Mouse (Mus musculus) right cerebral cortex, postnatal 14 days (tissue): ENCODE data around the gene Nrp1.
A peak's percentile ranks its signal among the peaks of the same experiment; 100 is the strongest.

Source experiments
- DNase-seq: peaks from one replicate; pipeline ENCODE4 v3.0.0; 2022

Gene Nrp1

DNA sequence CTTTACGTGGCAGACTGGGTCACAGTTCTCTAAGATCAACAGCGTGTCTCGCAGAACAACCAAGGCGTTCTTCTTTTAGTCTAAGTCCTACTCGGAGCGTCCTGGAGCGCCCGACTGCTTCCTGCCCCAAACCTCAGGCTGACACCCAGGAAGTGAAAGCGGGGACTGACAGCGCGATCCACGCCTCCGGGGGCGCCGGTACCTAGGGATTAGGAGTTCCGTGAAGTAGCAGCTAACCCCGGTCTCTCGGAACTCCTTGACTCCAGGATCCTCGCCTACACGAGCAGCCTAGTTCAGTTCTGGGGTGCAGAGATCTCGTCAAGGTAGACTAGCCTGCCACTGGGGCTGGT, at the start of gene Nrp1:
Nrp1 (plus strand) TSS at position 199 of the 350 bp plus-strand sequence.
- peak; percentile 35 for DNase-seq

DNA sequence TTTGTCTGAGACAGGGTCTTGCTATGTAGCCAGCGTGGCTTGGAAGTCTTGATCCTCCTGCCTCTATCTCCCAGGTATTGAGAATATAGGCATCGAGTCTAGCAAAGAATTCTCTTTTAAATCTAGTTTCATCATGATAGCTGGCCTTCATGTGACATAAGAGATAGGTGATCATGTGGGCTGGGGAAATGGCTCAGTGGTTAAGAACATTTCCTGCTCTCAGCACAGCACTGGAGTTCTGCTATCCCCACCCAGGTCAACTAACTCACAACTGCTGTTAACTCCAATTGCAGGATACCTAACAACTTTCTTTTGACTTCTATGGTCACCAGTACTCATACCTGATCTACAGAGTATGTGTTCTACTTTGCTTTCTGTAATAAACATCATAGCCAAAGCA, 37.6 kb upstream of the Nrp1 start:
- DNase-seq, result no peak

DNA sequence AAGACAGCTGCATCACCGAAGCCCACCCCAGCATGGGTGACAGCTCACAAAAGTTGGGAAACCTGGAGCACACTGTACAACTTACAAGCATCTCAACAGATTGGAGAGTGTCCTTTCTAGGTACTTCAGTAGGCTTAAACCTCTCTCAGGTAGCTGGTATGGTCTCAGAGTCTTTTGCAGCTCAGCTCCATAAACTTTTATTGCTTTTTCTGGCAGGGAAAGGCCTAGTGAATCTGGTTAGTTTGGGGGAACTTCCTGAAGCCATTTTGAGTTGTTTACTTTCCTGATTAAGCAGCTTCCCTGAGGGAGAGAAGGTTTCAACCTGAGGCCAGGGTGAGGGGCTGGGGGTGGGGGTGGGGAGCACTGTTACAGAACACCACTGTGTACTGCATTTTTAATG, 31.1 kb upstream of the Nrp1 start:
- DNase-seq, result no peak

DNA sequence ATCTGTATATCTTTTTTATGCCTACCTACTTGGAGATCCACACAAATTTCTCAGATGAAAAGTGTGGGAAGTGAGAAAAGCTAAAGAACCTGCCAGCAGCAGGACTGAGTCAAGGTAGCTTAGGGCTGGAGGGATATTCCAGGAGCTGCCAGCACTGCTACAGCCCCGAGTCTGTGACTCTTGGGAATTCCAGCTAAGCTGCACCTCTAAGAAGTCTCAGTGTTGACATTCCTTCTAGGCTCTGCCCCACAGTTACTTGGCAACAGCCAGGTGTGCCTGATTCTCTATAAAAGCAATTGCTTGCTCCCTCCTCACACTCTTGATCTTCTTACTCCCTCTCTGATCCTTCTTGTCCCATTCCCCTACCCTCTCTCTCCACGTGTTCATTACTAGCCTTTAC, 30.5 kb upstream of the Nrp1 start:
- DNase-seq, result no peak

DNA sequence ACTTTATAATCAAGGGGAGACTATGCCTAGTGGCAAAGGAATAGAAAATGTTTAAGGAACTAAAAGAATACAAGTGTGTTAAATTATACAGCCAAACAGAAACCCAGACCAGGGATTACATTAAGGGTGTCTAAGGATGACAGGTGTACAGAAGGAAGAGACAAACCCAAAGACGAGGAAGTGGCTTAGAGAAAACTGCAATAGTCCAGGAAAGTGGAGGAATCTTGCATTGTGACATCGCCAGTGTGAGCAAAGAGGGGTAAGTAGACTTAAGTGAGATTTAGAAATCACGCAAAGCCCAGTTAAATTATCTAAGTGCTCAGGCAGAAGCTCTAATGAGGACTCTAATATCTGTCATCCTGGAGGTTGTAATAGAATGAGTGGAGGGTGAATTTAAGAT, 28.9 kb upstream of the Nrp1 start:
- DNase-seq, result no peak

DNA sequence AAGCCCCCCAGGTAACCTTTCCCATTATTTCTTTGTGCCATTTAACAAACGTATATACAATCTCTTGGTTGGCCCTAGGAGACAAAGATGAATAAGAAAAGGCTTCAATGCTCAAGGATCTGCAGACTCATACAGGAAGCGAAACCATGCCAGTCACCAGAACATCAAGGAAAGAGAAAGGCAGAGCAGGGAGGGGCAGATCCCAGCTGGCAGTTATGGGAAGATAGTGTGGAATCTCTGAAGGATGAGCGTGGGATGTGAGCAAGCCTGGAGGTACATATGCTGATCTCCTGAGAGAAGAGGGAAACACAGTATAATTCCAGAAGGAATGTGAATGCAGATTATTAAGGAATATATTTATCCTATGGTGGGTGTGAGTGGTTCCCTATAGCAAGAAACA, 22.4 kb upstream of the Nrp1 start:
- DNase-seq, result no peak

DNA sequence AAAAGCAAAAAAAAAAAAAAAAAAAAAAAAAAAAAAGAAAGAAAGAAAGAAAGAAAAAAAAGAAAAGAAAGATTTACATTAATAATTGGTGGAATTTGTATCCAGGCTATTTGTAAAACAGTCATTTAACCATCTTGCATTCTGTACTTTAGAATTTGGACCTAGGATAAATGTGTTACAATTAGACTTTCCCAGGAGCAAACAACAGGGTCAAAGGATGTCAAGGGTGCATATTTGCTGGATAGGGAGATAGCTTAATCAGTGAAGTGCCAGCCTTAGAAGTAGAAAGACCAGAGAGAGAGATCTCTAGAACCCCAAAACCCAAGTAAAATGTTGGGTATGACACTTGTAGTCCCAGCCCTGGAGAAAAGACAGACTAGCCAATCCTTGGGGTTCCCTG, 19.5 kb upstream of the Nrp1 start:
- no peak for DNase-seq

DNA sequence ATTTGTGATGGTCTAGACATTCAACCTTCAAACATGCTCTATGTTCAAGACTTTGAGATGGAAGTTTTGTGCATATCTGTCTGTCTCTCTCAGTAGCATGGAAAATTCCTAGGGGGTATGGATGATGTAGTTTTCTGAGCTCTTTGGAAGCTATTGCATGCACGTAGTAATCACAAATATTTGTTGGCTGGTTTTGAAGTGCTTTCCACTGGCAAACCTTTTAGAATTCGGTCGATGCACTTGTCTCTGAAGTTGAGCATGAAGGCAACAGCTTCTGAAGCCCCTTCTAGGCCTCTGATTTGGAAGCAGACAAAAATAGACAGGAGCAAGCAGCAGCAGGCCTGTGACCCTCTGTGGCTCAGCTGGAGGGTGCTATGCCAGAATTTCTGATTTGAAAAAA, 18.9 kb upstream of the Nrp1 start:
- DNase-seq, result no peak

DNA sequence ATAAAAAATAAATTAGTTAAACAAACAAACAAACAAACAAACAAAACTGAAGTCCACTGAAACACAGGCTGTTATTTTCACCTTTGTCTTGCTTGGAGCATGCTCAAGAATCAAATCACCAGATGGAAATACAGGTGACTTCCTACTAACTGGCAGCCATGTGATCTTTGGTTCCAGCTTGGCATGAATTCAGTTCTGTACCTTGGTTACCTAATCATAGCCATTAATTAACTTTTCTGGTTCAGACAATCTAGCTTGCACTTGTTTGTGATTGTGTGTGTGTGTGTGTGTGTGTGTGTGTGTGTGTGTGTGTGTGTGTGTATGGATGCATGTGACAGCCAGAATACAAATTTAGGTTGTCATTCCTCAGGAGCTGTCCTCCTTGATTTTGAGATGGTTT, 8.0 kb upstream of the Nrp1 start:
- no peak for DNase-seq

DNA sequence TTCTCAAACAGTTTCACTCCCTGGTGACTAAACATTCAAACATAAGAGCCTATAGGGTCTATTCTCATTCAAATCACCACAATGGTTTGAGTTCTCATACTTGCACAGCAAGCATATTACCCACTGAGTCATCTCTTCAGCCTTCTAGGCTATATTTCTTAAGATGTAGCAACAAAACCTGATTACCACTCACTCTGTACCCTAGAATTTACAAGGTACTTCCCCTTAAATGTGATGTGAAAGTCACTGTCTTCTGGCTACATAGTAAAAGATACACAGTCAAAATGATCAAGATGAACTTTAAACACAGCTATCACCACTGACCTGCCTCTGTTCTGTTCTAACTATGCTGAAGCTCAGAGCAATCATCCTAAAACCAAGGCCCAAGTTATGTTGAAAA, 7.2 kb upstream of the Nrp1 start:
- DNase-seq, result no peak

DNA sequence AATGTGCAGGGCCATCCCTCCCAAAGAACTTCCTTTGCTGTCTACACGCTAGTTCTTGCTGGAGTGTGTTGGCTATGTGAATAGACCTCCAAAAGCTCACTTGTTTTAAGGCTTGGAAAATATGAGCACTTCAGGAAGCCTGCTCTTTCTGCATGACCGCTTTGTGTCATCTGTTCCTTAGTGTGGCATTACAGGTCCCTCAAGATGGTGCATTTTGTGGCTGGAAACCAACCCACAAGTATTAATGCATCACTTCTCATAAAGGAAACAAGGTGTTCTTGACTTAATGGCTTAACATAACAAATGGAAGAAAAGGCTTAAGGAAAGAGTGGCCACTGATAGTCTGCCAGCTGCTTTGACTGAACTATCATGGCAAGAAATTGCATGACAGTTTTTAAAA, 5.6 kb upstream of the Nrp1 start:
- DNase-seq, result no peak

DNA sequence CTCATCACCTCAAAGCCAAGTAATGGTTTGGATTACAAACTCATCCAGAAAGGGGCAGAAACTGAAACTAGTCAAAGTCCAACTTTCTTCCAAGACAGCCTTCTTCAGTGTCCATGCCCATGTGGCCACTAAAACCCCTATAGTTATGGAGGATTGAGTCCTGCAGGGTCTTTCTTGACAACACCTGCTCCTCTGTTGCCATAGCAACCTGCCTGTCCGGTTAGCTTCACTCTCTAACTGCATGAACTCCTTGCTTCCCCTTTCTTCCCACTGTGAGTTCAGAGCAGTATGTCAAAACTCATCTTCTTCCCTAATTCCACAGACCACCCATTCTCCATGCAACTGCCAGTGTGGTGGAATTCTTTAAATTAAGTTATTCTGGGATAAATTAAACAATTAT, 4.4 kb upstream of the Nrp1 start:
- no peak for DNase-seq

DNA sequence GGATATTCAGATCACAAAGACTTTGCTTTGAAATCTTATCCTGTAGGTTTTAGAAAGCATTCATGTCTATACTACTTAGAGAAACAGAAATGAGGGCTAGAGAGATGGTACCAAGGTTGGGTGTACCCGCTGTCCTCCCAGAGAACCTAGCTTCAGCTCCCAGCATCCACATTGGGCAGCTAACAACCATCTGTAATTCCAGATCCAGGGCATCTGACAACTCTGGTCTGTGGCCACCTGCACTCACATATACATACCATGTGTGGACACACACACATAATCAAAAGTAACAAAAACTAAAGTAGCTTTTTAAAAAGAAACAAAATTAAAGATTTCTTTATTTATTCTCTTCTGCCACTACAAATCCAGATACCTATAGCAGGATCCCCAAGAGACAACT, 3.3 kb upstream of the Nrp1 start:
- DNase-seq, result no peak

DNA sequence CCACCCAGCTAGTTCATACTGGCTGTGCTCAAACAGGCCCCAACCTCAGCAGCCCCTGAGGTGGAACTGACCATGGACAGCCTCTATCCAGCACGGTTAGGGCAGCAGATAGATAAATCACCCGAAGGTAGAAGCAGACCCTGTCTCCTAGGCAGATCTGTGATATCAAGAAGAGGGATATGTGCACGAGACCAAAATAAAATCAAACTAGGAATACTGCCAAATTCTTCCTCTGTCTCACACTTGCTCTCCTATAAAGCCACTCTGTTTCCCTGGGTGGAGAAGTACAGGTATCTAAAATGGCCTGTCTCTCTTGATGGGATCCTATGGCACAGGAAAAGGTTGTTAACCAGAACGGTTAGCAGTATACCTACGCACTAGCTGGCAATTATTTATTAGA, 2.2 kb upstream of the Nrp1 start:
- DNase-seq, result no peak

DNA sequence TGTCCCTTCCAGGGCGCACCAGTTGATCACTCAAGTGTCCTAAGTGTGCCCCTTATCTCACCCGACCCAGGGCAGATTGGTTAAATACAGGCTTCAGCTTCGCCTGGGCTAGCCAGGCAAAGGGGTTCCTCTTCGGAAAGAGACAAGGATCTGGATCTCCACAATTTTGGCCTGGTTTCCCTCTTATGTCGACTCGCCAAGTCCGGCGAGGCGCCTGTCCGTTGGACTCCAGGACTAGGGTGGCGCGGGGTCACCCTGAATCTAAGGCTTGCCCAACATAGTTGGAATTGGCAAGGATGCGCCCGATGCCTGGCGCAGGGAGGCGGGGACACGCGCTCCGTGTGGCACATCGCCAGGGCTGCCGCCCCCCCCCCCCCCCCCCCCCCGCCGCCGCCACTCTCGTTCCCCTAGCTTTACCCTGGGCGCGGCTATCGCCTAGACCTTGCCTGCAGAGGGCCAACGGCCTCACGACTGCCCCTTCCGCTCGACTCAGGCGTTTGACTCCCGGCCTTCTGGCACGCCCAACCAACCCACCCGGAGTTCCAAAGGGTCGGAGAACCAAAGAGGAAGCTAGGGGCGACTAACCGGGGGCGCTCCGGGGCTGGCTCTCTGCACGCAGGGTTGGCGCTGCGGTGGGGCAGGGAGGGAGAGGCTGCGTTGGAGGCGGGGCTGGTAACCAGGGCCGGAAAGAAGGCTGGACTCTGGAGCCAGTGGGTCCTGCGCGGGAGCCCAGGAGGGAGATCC, 1.4 kb upstream of the Nrp1 start:
- DNase-seq, result peak; percentile 73

DNA sequence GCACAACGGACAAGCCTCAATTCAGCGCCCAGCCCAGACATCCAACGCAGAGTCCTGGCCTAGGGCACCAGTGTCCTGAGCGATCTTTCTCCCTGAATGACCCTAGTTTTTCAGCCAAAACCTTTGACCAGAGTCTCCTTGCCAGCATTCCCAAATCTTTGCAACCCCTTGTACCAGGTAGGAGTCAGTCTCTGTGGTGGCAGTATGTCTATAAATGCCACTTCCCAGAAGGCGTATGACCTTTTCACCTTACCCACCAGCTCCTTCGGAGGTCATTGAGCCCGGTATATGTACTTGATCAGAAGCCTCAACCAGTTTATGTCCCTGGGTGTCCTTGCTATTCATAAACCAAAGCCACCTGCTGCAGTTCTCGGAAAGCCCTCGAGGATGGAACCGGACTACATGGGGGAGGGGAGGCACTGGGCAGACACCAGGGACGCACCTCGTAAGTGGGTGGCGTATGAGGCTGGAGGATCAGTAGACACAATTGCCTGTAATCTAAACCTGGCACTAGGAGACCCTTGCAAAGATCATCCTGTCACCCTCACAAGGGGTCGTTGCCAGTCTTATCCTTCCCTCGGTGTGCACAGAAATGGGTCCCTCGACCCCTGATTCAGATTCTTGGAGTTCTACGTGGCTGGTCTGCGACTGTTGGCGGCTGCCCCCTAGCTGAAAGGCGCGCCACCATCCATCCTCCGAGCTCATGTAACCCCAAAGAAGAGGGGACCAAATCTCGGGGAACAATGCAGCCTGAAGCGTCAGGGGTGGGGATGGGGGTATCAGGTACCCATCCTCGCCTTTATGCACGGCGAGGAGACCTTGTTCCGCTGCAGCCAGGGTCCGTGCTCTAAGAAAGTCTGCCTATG, 631 bp upstream of the Nrp1 start:
- peak; percentile 58 for DNase-seq

DNA sequence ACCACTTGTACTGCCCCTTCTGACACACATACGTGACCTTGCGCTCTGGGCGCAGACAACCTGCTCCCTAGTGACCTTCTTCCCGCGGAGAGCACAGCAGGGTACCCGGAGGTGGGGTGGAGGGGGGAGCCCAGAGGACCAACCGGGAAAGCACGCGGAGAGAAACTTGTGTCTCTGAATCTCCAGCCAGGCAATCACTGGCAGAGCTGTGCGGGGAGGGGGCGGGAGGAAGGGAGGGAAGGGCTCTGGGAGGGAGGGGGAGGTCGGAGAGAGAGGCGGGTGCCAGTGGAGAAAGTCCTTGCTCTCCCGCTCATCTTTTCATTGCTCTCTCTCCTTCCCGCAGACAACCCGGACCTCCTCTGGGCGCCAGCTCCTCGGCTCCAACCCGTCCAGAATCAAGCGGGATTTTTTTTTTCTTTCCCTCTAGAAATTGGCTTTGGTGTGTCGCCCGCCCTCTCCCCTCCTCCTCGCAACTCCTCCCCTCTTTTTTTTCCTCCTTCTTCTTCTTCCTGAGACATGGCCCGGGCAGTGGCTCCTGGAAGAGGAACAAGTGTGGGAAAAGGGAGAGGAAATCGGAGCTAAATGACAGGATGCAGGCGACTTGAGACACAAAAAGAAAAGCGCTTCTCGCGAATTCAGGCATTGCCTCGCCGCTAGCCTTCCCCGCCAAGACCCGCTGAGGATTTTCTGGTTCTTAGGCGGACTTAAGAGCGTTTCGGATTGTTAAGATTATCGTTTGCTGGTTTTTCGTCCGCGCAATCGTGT, 534 bp downstream of the Nrp1 start:
- peak; percentile 46 for DNase-seq

DNA sequence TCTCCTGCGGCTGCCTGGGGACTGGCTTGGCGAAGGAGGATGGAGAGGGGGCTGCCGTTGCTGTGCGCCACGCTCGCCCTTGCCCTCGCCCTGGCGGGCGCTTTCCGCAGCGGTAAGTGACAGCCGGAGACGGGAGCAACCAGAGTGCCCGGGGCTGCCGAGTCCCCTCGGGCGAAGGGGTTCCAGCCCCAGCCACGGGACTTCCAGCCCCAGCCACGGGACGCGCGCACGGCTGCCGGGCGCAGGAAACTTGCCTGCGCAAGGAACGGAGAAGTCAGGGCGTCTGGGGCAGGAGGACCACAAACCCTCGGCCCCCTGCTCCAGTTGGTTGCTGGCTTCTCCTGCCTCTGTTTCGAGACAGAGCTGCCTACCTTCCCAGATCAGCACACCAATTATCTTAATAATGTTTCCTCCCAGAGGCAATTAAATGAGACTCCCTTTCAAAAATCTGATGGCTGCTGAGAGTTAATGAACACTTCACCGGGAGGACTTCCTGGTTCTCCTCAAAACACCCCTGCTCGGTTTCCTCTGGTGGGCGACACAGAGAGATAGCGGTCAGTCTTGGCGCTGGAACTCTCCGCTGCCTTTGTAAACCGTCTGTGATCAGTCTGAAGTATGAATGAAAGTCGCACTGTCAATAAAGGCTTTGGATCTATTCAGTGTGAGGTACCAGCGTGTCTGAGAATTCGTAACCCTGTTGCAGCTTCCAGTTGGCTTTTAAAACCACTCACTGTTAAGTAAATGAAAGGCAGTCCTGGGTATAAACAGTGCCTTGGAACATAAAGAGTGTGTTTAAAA, 1.3 kb downstream of the Nrp1 start:
- DNase-seq, result peak; percentile 31

DNA sequence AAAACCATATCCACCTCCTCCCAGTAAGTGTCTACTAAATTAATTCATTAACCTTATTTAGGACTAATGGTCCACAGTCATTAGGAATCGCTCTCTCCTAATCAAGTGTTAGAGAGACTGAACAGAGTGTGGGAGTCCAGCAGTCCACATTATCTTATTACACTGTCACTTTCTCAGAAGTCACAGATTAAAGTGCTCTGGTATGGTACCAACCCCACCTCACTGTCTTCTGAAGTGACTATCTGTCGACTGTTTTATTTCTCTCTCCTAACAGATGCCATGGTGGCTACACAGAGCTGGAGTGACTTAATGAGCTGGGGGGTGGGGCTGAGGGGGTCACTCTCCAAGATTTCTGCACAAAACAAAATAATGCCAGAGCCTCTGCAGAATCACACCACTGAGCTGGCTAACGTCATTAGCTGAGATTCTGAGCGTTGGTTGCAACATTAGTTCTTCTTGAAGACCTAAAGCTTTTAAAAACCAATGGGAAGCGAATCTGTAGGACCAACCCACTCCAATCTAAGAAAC, 3.0 kb downstream of the Nrp1 start:
- no peak for DNase-seq

DNA sequence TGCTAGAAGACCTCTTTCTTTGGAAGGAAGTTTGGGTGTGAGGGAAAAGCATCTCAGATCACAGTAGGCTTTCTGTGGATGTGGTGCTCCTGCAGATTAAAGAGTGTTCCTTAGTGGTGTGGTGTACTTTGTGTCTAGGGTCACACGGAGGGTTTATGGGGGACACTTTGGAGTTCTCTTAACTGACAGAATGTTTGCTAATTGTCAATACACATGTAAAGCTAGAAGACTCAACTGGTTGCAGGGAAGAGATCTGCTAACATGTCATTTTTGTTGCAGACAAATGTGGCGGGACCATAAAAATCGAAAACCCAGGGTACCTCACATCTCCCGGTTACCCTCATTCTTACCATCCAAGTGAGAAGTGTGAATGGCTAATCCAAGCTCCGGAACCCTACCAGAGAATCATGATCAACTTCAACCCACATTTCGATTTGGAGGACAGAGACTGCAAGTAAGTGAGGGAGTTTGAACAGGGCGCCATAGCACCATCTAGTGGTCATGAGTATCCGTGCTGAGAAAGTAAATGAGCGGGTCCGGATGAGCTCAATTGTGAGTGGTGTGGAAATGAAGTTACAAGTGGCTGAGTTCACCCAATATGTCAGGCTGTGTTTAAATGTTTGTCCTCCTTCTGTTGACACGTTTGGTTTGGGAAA, 4.7 kb downstream of the Nrp1 start:
- peak; percentile 80 for DNase-seq

DNA sequence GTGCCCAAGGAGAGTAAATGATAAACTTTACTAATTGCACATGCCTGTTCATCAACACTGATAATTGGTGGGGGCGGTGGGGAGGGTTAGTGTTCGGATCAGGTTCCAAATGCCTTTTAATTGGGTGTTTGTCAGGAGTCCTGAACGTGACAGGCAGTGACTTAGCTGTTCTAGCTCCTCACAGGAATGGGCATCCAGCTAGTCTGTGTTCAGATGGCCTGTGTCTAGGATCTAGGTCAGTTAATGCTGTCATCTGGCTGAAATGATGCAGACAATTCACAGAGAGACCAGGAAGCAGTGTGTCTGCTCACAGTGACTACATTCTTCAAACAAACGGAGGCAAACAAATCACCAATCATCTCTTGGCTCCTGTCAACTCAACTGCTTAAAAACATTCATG, 12.1 kb downstream of the Nrp1 start:
- DNase-seq, result no peak

DNA sequence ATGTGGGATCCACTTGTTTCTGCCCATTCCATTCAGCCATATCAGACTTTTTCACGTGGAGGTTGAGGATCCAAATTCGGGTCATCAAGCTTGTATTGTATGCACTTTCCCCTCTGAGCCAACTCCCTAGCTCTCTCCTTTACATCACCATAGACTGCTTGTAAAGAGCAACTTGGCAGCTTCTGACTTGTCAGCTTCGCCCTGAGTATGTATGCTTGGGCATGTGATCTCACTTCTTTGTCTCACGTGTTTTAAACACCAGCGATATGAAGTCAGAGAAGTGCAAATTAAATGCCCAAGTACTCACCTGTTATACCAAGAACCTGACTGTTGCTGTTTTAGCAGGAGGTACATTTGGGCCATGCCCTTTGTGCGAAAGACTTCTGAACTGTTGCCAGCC, 12.6 kb downstream of the Nrp1 start:
- DNase-seq, result no peak
